Mouse (Mus musculus) cerebellum, postnatal 4 days (tissue): Measurements from ENCODE around the gene Iqsec1.

Source experiments
- DNase-seq, 2 experiments: peaks; one replicate each; pipeline ENCODE4 v3.0.0; 2022; ENCODE audit warnings: low spot score in 2 of 2, mixed read lengths in 1 of 2

Iqsec1 gene

GRCm38 (mm10) chr6:90969341-90969871 lies 19.1 kb downstream of the Iqsec1 start:
- DNase-seq: no peak

- no peak for DNase-seq
These were observed 35.1 kb downstream of the Iqsec1 start for GRCm38 (mm10) chr6:90953349-90953748.

DNA sequence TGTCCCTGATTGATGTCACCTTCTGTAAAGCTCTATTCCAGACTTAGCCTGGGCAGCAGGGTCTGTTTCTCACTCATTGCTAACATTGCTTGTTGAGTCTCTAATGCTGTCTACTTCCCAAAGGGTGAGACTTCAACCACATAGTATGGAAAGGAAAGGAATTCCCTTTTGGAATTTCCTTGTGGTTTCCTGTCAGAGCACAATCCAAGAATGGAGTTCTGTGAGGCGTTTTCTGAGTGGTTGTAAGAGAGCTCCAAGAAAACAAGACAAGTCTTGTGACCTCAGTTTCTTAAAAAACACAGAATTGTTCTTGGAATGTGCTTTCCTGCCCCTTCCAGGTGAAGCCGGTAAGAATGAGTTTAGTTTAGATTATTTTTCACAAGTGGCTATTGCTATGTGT lies 37.5 kb downstream of the Iqsec1 start:
- no peak for DNase-seq

- no peak for DNase-seq
These were observed 40.4 kb downstream of the Iqsec1 start for GRCm38 (mm10) chr6:90948097-90948496.

DNA sequence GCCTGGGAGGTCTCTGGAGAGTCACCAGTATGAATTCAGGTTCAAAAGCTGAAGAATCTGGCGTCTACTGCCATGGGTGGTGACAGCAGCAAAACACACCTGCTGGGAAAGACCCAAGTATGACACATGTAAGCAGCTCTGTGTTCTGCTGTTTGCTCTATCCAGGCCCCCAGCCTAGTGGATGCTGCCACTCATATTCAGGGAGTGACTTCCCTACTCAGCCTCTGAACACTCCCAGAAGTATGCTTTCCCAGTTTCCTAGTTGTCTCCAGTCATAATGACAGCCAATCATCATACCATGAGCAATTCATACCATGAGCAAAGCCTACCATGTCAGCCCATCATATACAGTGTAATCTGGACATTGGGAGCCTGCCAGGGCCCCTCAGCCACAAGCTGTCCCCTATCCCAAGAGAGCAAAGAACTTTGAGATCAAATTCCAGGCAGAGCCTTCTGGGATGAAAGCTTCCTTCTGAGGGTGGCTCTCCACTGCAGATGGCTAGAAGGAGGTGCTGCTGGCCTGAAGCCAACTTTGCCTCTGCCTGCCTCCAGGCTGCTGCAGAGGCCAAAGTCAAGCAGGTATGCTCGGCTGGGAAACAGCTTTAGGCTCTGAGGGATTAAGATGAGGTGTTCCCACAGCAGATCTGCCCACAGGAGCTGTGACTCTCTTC lies 42.8 kb downstream of the Iqsec1 start:
- peak in 1 of 2 experiments; percentile 13 for DNase-seq

- no peak for DNase-seq
These were observed 47.2 kb downstream of the Iqsec1 start for GRCm38 (mm10) chr6:90941257-90941656.

DNA sequence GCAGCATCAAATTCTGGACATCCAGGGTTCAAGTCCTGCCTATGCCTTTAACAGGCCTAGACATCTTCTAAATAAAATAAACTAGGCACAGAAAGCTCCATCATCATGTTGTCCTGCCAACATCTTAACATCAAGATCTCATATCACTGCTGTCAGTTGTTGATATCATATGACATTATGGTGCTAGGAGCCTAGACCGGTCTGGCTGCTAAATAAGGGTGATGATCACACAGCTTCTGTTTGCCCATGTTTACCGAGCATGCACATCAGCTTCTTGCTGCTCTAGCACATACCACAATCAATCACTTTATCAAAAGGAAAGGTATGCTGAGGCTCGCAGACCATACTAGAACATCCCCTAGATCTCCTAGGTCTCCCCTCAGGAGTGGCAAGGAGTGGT lies 54.8 kb downstream of the Iqsec1 start:
- no peak for DNase-seq

DNA sequence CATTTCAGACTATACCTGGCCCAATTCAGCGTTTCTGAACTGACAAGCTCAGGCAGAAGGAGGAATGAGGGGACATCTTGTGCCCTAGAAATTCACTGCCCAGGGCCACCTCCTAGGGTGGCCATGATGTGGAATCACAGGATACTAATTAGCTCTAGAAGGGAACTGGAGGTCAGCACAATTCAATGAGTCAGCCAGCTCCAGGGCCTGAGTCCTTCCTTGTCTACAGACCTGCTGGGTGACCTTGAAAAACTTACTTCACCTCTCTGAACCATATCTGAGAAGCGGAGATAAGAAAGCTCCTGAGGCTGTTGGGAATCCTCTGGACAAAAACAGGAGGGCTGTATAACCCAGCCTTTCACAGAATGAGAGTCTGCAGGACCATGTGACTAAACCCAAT lies 59.7 kb downstream of the Iqsec1 start:
- DNase-seq: no peak

DNA sequence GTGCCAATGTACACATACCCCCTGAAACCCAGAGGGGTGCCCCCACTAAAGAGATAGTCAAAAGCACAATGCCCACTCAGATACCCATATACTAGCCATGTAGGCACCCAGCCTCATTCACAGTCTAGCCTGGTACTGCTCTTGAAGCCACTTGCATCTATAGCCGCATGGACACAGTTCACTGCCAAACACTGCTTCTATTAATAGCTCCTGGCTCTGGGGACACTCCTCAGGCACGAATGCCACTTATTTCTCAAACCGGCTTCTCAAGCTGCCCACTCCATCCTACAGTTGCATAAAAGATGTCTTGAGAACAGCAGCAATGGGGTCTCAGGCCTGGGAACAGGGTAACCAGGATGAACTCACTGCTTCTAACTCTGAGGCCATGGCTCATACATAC lies 63.0 kb downstream of the Iqsec1 start:
- DNase-seq: no peak

DNA sequence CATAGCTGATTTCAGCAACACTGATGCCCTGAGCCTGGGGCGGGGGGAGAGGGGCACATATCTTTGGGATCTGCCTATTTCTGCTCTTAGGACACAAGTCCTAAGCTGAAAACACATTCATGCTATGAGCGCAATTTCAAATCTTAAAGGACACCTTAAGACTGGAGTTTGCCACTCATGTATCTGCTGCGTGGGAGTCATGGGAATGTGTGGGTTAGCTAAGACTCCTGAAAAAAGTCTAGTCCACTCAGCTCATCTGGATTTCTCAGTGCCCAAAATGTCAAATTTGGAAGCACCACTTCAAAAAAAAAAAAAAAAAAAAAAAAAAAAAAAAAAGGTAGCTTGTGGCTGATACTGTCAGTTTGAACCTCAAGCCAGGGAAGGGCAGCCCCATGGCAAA lies 63.7 kb downstream of the Iqsec1 start:
- no peak for DNase-seq

DNA sequence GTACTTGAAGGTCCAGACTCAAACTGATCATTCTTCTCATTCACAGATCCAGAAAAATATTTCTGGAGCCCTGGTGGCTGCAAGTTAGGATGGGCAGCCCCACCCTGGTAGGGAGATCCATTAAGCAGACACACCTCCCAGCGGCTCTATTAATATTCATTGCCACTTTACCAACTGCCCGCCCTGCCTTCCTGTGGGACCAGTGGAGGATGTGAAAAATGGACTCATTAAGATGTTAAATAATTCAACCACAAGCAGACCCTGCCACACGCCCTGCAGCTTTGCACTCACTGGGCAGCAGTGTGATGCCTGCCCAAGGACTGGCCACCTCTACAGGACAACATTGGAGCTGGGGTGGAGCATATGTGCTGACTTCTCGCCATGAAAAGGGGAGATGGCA lies 64.1 kb downstream of the Iqsec1 start:
- no peak for DNase-seq

- DNase-seq: no peak
These were observed 67.1 kb downstream of the Iqsec1 start for GRCm38 (mm10) chr6:90921259-90921946.

GRCm38 (mm10) chr6:90920510-90921220 lies 67.8 kb downstream of the Iqsec1 start:
- no peak for DNase-seq

DNA sequence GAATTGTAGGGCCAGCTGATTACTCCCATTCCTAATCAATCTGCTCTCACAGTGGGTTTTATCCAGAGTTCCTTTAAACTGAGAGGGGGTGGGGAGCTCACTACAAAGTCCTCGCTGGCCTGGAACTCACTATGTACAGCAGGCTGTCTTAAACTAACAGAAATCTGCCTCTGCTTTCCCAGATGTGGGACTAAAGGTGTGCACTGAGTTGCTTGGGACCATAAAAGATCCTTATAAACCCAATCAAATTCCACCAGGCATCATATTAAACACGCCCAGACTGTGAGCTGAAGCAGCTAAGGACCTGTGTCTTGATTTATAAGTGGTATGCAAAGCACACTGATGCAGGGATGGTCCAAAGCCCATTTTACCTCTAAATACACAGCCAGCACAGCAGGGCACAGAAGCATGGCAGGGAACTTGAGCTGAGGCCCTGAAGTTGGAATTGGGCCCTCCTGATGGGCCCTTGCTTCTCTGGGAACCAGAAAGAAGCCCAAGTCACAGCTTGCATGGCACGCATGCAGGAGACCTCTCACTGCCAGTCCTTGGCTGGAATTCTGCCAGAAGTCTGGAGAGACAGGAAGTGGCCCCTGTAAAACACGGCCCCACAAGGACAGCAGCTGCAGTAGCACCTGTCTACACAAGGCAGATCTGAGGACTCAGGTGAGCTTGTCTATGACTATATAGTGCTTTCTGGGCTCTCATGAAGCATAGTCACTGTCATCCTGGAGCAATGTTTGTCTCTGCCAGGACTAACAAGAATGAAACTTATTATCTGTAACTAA lies 68.7 kb downstream of the Iqsec1 start:
- DNase-seq: peak in 1 of 2 experiments; percentile 25

- no peak for DNase-seq
These were observed 72.9 kb downstream of the Iqsec1 start for GRCm38 (mm10) chr6:90915585-90915984.

DNA sequence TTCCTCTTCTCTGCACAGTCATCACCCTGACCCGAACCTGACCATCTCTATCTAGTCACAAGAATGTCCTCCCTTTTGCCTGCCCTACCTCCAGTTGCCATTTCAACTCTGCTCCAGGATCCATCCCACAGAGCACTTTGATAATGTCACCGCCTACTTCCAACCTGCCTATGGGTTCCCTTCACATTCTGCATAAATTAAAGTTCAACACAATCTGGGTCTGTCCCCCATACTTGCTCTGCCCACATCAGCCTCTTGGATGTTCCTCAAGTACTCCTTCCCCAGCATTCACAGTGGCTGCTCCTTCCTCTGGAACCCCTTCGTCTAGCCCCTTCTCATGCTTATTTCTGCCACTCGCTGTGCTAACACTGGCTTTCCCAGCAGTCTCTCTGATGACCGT lies 74.7 kb downstream of the Iqsec1 start:
- no peak for DNase-seq

GRCm38 (mm10) chr6:90912768-90913167 lies 75.7 kb downstream of the Iqsec1 start:
- no peak for DNase-seq

GRCm38 (mm10) chr6:90904143-90904542 lies 84.3 kb downstream of the Iqsec1 start:
- no peak for DNase-seq

DNA sequence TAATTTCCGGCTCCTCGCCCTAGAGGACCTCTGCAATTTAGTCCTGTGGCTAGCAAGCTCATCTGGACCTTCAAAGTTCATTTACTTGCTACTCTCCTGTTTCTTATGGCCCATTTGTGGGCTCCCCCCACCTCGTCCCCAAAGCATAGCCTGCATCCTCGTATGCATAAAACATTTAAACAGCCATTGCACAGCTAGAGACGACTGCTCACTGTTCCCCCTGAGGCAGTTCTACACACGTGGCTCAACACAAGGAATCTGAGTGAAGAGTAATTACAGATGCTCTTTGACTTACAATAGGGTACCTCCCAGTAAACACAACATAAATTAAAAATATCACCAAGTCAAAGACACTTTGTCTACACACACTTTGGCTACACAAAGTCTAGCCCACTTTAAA lies 88.2 kb downstream of the Iqsec1 start:
- DNase-seq: no peak

DNA sequence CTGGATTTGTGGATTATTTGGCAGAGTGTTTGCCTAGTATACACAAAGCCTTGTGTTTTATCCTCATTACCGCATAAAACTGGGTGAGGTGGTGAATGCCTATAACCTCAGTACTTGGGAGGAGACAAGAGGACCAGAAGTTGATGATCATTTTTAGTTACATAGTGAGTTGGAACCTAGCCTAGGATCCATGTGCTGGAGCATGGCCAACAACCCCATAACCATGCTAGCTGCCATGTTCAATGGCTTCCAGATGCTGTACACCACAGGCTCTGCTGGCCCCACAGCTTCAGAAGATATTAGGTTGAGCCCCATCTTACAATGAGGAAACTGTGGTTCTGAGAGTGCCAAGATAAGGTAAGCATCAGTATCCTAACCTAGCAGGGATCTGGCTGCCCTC lies 89.2 kb downstream of the Iqsec1 start:
- DNase-seq: peak in 1 of 2 experiments; percentile 3

DNA sequence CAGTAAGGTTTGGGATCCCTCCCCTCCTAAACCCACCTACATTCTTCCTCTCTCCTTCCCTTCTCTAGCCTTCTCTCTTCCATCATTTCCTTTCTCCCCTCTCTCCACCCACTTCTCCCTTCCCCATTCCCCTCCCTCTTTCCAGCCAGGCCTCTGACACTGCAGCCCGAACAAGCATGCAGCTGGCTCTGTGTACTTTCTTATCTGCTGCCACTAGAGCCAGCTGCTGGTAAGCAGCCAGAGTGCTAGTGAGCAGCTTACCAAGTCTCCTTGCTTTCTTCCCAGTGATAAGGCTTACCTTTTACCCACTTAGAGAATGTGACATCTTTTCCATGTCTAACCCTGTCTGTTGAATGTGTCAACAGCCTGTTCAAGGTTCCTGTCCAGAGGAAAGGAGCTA lies 90.4 kb downstream of the Iqsec1 start:
- no peak for DNase-seq

GRCm38 (mm10) chr6:90892401-90892800 lies 96.1 kb downstream of the Iqsec1 start:
- no peak for DNase-seq
